Mouse (Mus musculus): Measurements from ENCODE around the gene Lsm4.

GRCm38 (mm10) chr8:70691727-70692231 is 18.7 kb downstream of the Lsm4 start:
- no peak for TF ChIP-seq CTCF (IDR thresholded peaks at IDR 0.05; ENCODE audit: borderline replicate concordance, control insufficient read depth, extremely low read depth, insufficient read depth, low read length, poor library complexity)
- TF ChIP-seq POLR2A (IDR thresholded peaks at IDR 0.05; ENCODE audit: control insufficient read depth, extremely low read depth, insufficient read depth, low read length, poor library complexity): no peak
